Mouse (Mus musculus): ENCODE measurements at regions not wholly inside any gene's neighbourhood (a gene's known extent, or its start where the extent isn't known, plus 50 kb on each side); places are given as distances from the start of the nearest gene placed in this dataset.
"Not testable (repeated sequence)": the region's sequence is repeated elsewhere in the genome, so short reads cannot be mapped to it uniquely, and the experiment has no call there.

- Histone ChIP-seq H3K9ac (replicated peaks; ENCODE audit: low read length) (no peak overlapping the region), H3K4me3 (ENCODE audit: low read length) (no peak overlapping the region), H3K4me2 (ENCODE audit: low read depth, low read length) (peak overlapping the region; percentile 34; the same call in 1 of the 2 replicates), H3K27me3 (ENCODE audit: insufficient read depth, low read length) (no peaks in the 10 kb centered on the region), H3K4me1 (ENCODE audit: insufficient read depth, low read length) (peaks cover 5% of the 10 kb centered on the region; the same call in 1 of the 2 replicates), H3K27ac (no peak overlapping the region), H3K9me3 (ENCODE audit: low read length) (no peaks in the 10 kb centered on the region), H3K36me3 (ENCODE audit: insufficient read depth, low read length) (no peaks in the 10 kb centered on the region)
- WGBS: 35% methylated on average over 4 of the region's 4 CpGs
- no peak for ATAC-seq
- DNase-seq (ENCODE audit: low spot score): no peak
- TF ChIP-seq CTCF (IDR thresholded peaks at IDR 0.05; ENCODE audit: low read depth): no peak
Observed at GRCm38 (mm10) chr17:15248417-15248791, 128.3 kb downstream of the Dll1 start.

GRCm38 (mm10) chr17:15247546-15248416 is 128.9 kb downstream of the Dll1 start:
- Histone ChIP-seq H3K4me3 (ENCODE audit: low read length) (no peak overlapping the region), H3K9me3 (ENCODE audit: low read length) (no peaks in the 10 kb centered on the region), H3K27ac (peak overlapping the region; percentile 32; the same call in 1 of the 2 replicates), H3K4me2 (ENCODE audit: low read depth, low read length) (peak overlapping the region; percentile 34), H3K36me3 (ENCODE audit: insufficient read depth, low read length) (no peaks in the 10 kb centered on the region), H3K27me3 (ENCODE audit: insufficient read depth, low read length) (no peaks in the 10 kb centered on the region), H3K4me1 (ENCODE audit: insufficient read depth, low read length) (peaks cover 5% of the 10 kb centered on the region; the same call in 1 of the 2 replicates), H3K9ac (replicated peaks; ENCODE audit: low read length) (no peak overlapping the region)
- TF ChIP-seq CTCF (IDR thresholded peaks at IDR 0.05; ENCODE audit: low read depth): 0 out of 2 replicates have a peak, but pooled peaks have one; percentile 3
- peak; percentile 88 for ATAC-seq
- 2% methylated on average over 20 of the region's 20 CpGs for WGBS
- peak; percentile 77 for DNase-seq (ENCODE audit: low spot score)

- Histone ChIP-seq H3K4me2 (ENCODE audit: low read depth, low read length) (no peak overlapping the region), H3K36me3 (ENCODE audit: insufficient read depth, low read length) (no peaks in the 10 kb centered on the region), H3K4me1 (ENCODE audit: insufficient read depth, low read length) (peaks cover 5% of the 10 kb centered on the region; the same call in 1 of the 2 replicates), H3K27ac (no peak overlapping the region), H3K4me3 (ENCODE audit: low read length) (no peak overlapping the region), H3K27me3 (ENCODE audit: insufficient read depth, low read length) (no peaks in the 10 kb centered on the region), H3K9me3 (ENCODE audit: low read length) (no peaks in the 10 kb centered on the region), H3K9ac (replicated peaks; ENCODE audit: low read length) (no peak overlapping the region)
- ATAC-seq (no peak), DNase-seq (ENCODE audit: low spot score) (no peak)
- 82% methylated on average over 6 of the region's 6 CpGs for WGBS
- TF ChIP-seq CTCF (IDR thresholded peaks at IDR 0.05; ENCODE audit: low read depth): no peak
Observed at GRCm38 (mm10) chr17:15242976-15243635, 133.6 kb downstream of the Dll1 start.

GRCm38 (mm10) chr17:15242356-15242755 is 134.3 kb downstream of the Dll1 start:
- WGBS: 88% methylated on average over 8 of the region's 8 CpGs
- Histone ChIP-seq H3K4me3 (ENCODE audit: low read length) (no peak overlapping the region), H3K9ac (replicated peaks; ENCODE audit: low read length) (no peak overlapping the region), H3K27ac (no peak overlapping the region), H3K9me3 (ENCODE audit: low read length) (no peaks in the 10 kb centered on the region), H3K4me2 (ENCODE audit: low read depth, low read length) (no peak overlapping the region), H3K27me3 (ENCODE audit: insufficient read depth, low read length) (no peaks in the 10 kb centered on the region), H3K36me3 (ENCODE audit: insufficient read depth, low read length) (no peaks in the 10 kb centered on the region), H3K4me1 (ENCODE audit: insufficient read depth, low read length) (no peaks in the 10 kb centered on the region)
- ATAC-seq (no peak), DNase-seq (ENCODE audit: low spot score) (no peak)
- no peak for TF ChIP-seq CTCF (IDR thresholded peaks at IDR 0.05; ENCODE audit: low read depth)

- H3K9ac ChIP-seq (replicated peaks; ENCODE audit: low read length): no peak overlapping the region
- no peak overlapping the region for H3K27ac ChIP-seq
- no peak for TF ChIP-seq CTCF (IDR thresholded peaks at IDR 0.05; ENCODE audit: low read depth)
- no peaks in the 10 kb centered on the region for H3K4me1 ChIP-seq (ENCODE audit: insufficient read depth, low read length)
- no peaks in the 10 kb centered on the region for H3K27me3 ChIP-seq (ENCODE audit: insufficient read depth, low read length)
- ATAC-seq (no peak), DNase-seq (ENCODE audit: low spot score) (no peak)
- 89% methylated on average over 1 of the region's 1 CpGs for WGBS
- H3K9me3 ChIP-seq (ENCODE audit: low read length): no peaks in the 10 kb centered on the region
- H3K4me2 ChIP-seq (ENCODE audit: low read depth, low read length): no peak overlapping the region
- H3K36me3 ChIP-seq (ENCODE audit: insufficient read depth, low read length): no peaks in the 10 kb centered on the region
- no peak overlapping the region for H3K4me3 ChIP-seq (ENCODE audit: low read length)
Observed at GRCm38 (mm10) chr17:15241491-15241890, 135.2 kb downstream of the Dll1 start.

GRCm38 (mm10) chr17:15240641-15241040 is 136.0 kb downstream of the Dll1 start:
- not testable (repeated sequence) for H3K4me1 ChIP-seq (ENCODE audit: insufficient read depth, low read length); H3K27ac ChIP-seq; H3K9ac ChIP-seq (replicated peaks; ENCODE audit: low read length); DNase-seq (ENCODE audit: low spot score); ATAC-seq; H3K4me3 ChIP-seq (ENCODE audit: low read length); H3K9me3 ChIP-seq (ENCODE audit: low read length); H3K36me3 ChIP-seq (ENCODE audit: insufficient read depth, low read length); H3K4me2 ChIP-seq (ENCODE audit: low read depth, low read length); H3K27me3 ChIP-seq (ENCODE audit: insufficient read depth, low read length)
- 82% methylated on average over 12 of the region's 12 CpGs for WGBS

Data from hindbrain, postnatal 0 days (tissue).